8 mouse cellular contexts compared by ENCODE assay signal in the genomic region with DNA sequence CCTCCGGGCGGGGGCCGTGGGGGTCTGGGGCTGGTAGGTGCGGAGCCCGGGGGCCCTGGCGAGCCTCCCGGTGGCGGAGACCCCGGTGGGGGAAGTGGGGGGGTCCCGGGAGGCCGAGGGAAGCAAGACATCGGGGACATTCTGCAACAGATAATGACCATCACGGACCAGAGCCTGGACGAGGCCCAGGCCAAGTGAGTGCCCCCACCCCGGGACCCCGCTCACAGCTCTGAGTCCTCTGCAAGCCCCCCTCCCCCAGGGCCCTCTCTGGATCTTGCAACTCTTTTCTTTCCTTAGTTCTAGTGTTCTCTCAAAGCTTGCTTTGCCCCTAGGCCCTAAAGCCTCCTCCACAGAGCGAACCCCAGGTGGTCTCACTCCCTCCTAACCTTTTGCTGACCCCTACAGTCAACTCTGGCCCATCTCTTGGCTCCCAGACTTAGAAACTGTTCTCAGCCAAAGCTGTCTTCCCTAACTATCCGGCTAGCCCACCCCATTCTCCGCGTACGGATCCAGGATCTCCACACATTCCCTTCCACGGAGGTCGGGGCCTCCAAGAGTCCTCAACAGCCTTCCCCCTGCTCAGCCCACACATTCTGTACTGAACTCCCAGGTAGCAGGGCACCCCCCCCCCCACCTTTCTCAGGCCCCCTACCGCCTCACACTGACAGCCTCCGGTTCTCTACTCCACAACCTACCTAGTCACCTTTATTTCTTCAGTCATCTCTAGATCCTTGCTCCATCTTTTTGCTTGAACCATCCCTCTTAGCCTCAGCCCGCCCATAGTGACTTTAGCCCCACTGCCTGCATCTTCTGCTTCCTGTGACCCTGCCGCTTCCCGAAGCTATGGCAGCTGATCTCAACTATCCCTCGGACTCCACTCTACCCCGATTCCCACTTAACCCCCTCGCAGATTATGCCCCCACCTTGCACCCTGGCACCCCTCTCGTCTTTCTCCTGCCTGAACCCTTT. TPM values are rescaled to one million over a fixed set of nuclear protein-coding genes. Genes with fewer than 3 reads are reported as not detected.
DNase-seq lines count a peak whose midpoint lies in the region; ATAC-seq lines count a peak whose summit lies in the region.

No protein-coding gene starts in this region.

- H3K27ac ChIP-seq in embryonic facial prominence, embryonic 14.5 days (replicated peaks; ENCODE audit: low read depth, low read length) = peak overlapping the region; percentile 99
- peak overlapping the region; percentile 98 for H3K27ac ChIP-seq in lung, embryonic 16.5 days (ENCODE audit: low read length)
- peak overlapping the region; percentile 96 for H3K27ac ChIP-seq in stomach, embryonic 15.5 days

- no peaks in the 10 kb centered on the region for H3K9me3 ChIP-seq in embryonic facial prominence, embryonic 14.5 days (ENCODE audit: control insufficient read depth, low read length)
- H3K9me3 ChIP-seq in lung, embryonic 16.5 days (ENCODE audit: control insufficient read depth, low read length) = no peaks in the 10 kb centered on the region
- H3K9me3 ChIP-seq in stomach, embryonic 15.5 days = no peaks in the 10 kb centered on the region

- no peaks in the 10 kb centered on the region for H3K27me3 ChIP-seq in embryonic facial prominence, embryonic 14.5 days (replicated peaks; ENCODE audit: control insufficient read depth, insufficient read depth, low read length)
- no peaks in the 10 kb centered on the region for H3K27me3 ChIP-seq in lung, embryonic 16.5 days (ENCODE audit: control insufficient read depth, insufficient read depth, low read depth, low read length)
- H3K27me3 ChIP-seq in stomach, embryonic 15.5 days (replicated peaks) = no peaks in the 10 kb centered on the region

- peak; percentile 9 for ATAC-seq in embryonic facial prominence, embryonic 14.5 days (ENCODE audit: low read depth)
- ATAC-seq in lung, embryonic 16.5 days (ENCODE audit: low read depth) = peak; percentile 8
- peak; percentile 8 for ATAC-seq in stomach, embryonic 15.5 days (ENCODE audit: insufficient read depth, low FRiP score, low read depth)

- peak overlapping the region; percentile 98 for H3K9ac ChIP-seq in embryonic facial prominence, embryonic 14.5 days (ENCODE audit: low read depth, low read length)
- H3K9ac ChIP-seq in lung, embryonic 16.5 days (ENCODE audit: low read length) = peak overlapping the region; percentile 97
- peak overlapping the region; percentile 91 for H3K9ac ChIP-seq in stomach, embryonic 15.5 days

- peak; percentile 49 to 50 for DNase-seq in layer of hippocampus, postnatal 10 days (ENCODE audit: low spot score in 2 of 2)
- DNase-seq in layer of hippocampus, adult 8-10 months (ENCODE audit: low spot score in 2 of 2) = no peak
- DNase-seq in R1 (ENCODE audit: low read depth, low spot score) = peak; percentile 79
- peak; percentile 51 for DNase-seq in embryonic facial prominence, embryonic 14.5 days (ENCODE audit: low spot score)
- peak; percentile 30 for DNase-seq in induced T-regulatory cell, adult 2 months (ENCODE audit: low read depth)
- no peak for DNase-seq in urinary bladder, postnatal 36 days (ENCODE audit: low spot score in 2 of 2)

- 1% methylated on average over 22 of the region's 32 CpGs for WGBS in embryonic facial prominence, embryonic 14.5 days
- under 1% methylated on average over 29 of the region's 32 CpGs for WGBS in lung, embryonic 16.5 days
- WGBS in stomach, embryonic 15.5 days = 1% methylated on average over 32 of the region's 32 CpGs

- H3K36me3 ChIP-seq in embryonic facial prominence, embryonic 14.5 days (ENCODE audit: control insufficient read depth, insufficient read depth, low read length) = peaks cover 30% of the 10 kb centered on the region
- peaks cover 18% of the 10 kb centered on the region for H3K36me3 ChIP-seq in lung, embryonic 16.5 days (ENCODE audit: control insufficient read depth, insufficient read depth, low read length)
- H3K36me3 ChIP-seq in stomach, embryonic 15.5 days = peaks cover 14% of the 10 kb centered on the region; the same call in 1 of the 2 replicates

- peaks cover 49% of the 10 kb centered on the region for H3K4me1 ChIP-seq in embryonic facial prominence, embryonic 14.5 days (ENCODE audit: control insufficient read depth, insufficient read depth, low read length)
- H3K4me1 ChIP-seq in lung, embryonic 16.5 days (replicated peaks; ENCODE audit: control insufficient read depth, insufficient read depth, low read length) = peaks cover 69% of the 10 kb centered on the region
- H3K4me1 ChIP-seq in stomach, embryonic 15.5 days = peaks cover 62% of the 10 kb centered on the region

- peak overlapping the region; percentile 67 for H3K4me2 ChIP-seq in embryonic facial prominence, embryonic 14.5 days (ENCODE audit: low read depth, low read length)
- H3K4me2 ChIP-seq in lung, embryonic 16.5 days (ENCODE audit: low read depth, low read length) = peak overlapping the region; percentile 83
- peak overlapping the region; percentile 87 for H3K4me2 ChIP-seq in stomach, embryonic 15.5 days

- H3K4me3 ChIP-seq in embryonic facial prominence, embryonic 14.5 days (ENCODE audit: low read depth, low read length) = peak overlapping the region; percentile 88
- peak overlapping the region; percentile 64 for H3K4me3 ChIP-seq in lung, embryonic 16.5 days (ENCODE audit: low read length)
- peak overlapping the region; percentile 71 for H3K4me3 ChIP-seq in stomach, embryonic 15.5 days (replicated peaks)

RNA-seq across cellular contexts. Expression of a gene that starts 1.8 kb away (rescaled TPM):
- 10 to 100 TPM; 36.0 to 40.1 TPM for total RNA-seq in layer of hippocampus, postnatal 10 days (2021)
- 10 to 100 TPM; 54.3 to 76.6 (median 66.8) TPM for total RNA-seq in layer of hippocampus, adult 8-10 months (2022)
- 11.3 and 12.2 TPM in 2 replicates for polyA plus RNA-seq in embryonic facial prominence, embryonic 14.5 days (2014; fragmentation: Nextera tagmentation; extraction: Ambion mirVana)
- 8.5 and 11.4 TPM in 2 replicates for polyA plus RNA-seq in lung, embryonic 16.5 days (2015; fragmentation: Nextera tagmentation; extraction: Ambion mirVana)
- polyA plus RNA-seq in stomach, embryonic 15.5 days (2015; fragmentation: Nextera tagmentation; extraction: Ambion mirVana) = 8.5 and 9.2 TPM in 2 replicates

RNA-seq across cellular contexts. Expression of a gene that starts 3.3 kb away (rescaled TPM):
- 1 to 10 TPM; 2.3 to 4.3 TPM for total RNA-seq in layer of hippocampus, postnatal 10 days (2021)
- total RNA-seq in layer of hippocampus, adult 8-10 months (2022) = 1 to 10 TPM in 3 of 4 experiments, under 1 TPM in 1; 0.61 to 9.8 (median 5.5) TPM
- polyA plus RNA-seq in embryonic facial prominence, embryonic 14.5 days (2014; fragmentation: Nextera tagmentation; extraction: Ambion mirVana) = 7.5 and 8.7 TPM in 2 replicates
- 15.4 and 18.3 TPM in 2 replicates for polyA plus RNA-seq in lung, embryonic 16.5 days (2015; fragmentation: Nextera tagmentation; extraction: Ambion mirVana)
- 10.2 and 11.9 TPM in 2 replicates for polyA plus RNA-seq in stomach, embryonic 15.5 days (2015; fragmentation: Nextera tagmentation; extraction: Ambion mirVana)

RNA-seq across cellular contexts. Expression of a gene that starts 4.8 kb away (rescaled TPM):
- total RNA-seq in layer of hippocampus, postnatal 10 days (2021) = 1 to 10 TPM; 1.2 to 2.4 TPM
- 1 to 10 TPM in 1 of 4 experiments, under 1 TPM in 3; 0.51 to 1.5 (median 0.88) TPM for total RNA-seq in layer of hippocampus, adult 8-10 months (2022)
- polyA plus RNA-seq in embryonic facial prominence, embryonic 14.5 days (2014; fragmentation: Nextera tagmentation; extraction: Ambion mirVana) = 2.0 and 2.3 TPM in 2 replicates
- polyA plus RNA-seq in lung, embryonic 16.5 days (2015; fragmentation: Nextera tagmentation; extraction: Ambion mirVana) = 379 and 478 TPM in 2 replicates
- polyA plus RNA-seq in stomach, embryonic 15.5 days (2015; fragmentation: Nextera tagmentation; extraction: Ambion mirVana) = 3.1 and 3.5 TPM in 2 replicates

RNA-seq across cellular contexts. Expression of a gene that starts 10.6 kb away (rescaled TPM):
- 100 to 1,000 TPM in 1 of 2 experiments, 10 to 100 TPM in 1; 96.4 to 102 TPM for total RNA-seq in layer of hippocampus, postnatal 10 days (2021)
- 10 to 100 TPM; 74.7 to 84.0 (median 76.3) TPM for total RNA-seq in layer of hippocampus, adult 8-10 months (2022)
- 80.8 and 85.3 TPM in 2 replicates for polyA plus RNA-seq in embryonic facial prominence, embryonic 14.5 days (2014; fragmentation: Nextera tagmentation; extraction: Ambion mirVana)
- 128 and 129 TPM in 2 replicates for polyA plus RNA-seq in lung, embryonic 16.5 days (2015; fragmentation: Nextera tagmentation; extraction: Ambion mirVana)
- polyA plus RNA-seq in stomach, embryonic 15.5 days (2015; fragmentation: Nextera tagmentation; extraction: Ambion mirVana) = 130 and 142 TPM in 2 replicates

RNA-seq across cellular contexts. Expression of a gene that starts 11.2 kb away (rescaled TPM):
- 100 to 1,000 TPM; 164 to 172 TPM for total RNA-seq in layer of hippocampus, postnatal 10 days (2021)
- 100 to 1,000 TPM; 138 to 163 (median 151) TPM for total RNA-seq in layer of hippocampus, adult 8-10 months (2022)
- 54.8 and 60.5 TPM in 2 replicates for polyA plus RNA-seq in embryonic facial prominence, embryonic 14.5 days (2014; fragmentation: Nextera tagmentation; extraction: Ambion mirVana)
- 52.1 and 56.0 TPM in 2 replicates for polyA plus RNA-seq in lung, embryonic 16.5 days (2015; fragmentation: Nextera tagmentation; extraction: Ambion mirVana)
- 49.3 and 50.8 TPM in 2 replicates for polyA plus RNA-seq in stomach, embryonic 15.5 days (2015; fragmentation: Nextera tagmentation; extraction: Ambion mirVana)

Comparison
In these comparisons a context has a peak if more than half of its experiments do, and no peak if none do; other contexts are left out.
1. DNase-seq: peak in layer of hippocampus, postnatal 10 days (2 of 2), R1 (single experiment), embryonic facial prominence, embryonic 14.5 days (single experiment) and induced T-regulatory cell, adult 2 months (single experiment); none in layer of hippocampus, adult 8-10 months (0 of 2) and urinary bladder, postnatal 36 days (0 of 2).
2. RNA of a gene that starts 4.8 kb away (polyA plus RNA-seq): 379 to 478 TPM in lung, embryonic 16.5 days; 3.1 to 3.5 TPM in stomach, embryonic 15.5 days and 2.0 to 2.3 TPM in embryonic facial prominence, embryonic 14.5 days; every median in the first group is over 10 times any median in the second.
3. Peak in every context shown above with its lines, with median percentiles within 50 percentile points of each other: ATAC-seq, H3K27ac ChIP-seq, H3K4me2 ChIP-seq, H3K4me3 ChIP-seq and H3K9ac ChIP-seq.